Mouse (Mus musculus) left cerebral cortex, postnatal 25 days (tissue): ENCODE results near the gene Macrod2. TPM values are rescaled to one million over a fixed set of nuclear protein-coding genes. Genes with fewer than 3 reads are reported as not detected.

Experiments
- DNase-seq, 2 experiments: peaks; one replicate each; pipeline ENCODE4 v3.0.0; 2022; ENCODE audit warnings: low spot score in 2 of 2, mixed read lengths in 1 of 2
- intact Hi-C: fragments of 180-260 bp; cut with DNase I; formaldehyde crosslinking; loops from one replicate; pipeline ENCODE4 v1.15.1; 2025
- total RNA-seq, 2 experiments: library from RNA; stranded (reverse); gene quantifications; 2 replicates each; pipeline ENCODE4 v1.2.3; 2021

Macrod2 gene
- total RNA-seq, 2 experiments from 2014 or later = 50.3 to 61.6 TPM

- peak in 1 of 2 experiments; percentile 60 for DNase-seq
- intact Hi-C loops = loop anchor here (1.0 to 10.0 kb wide), 4 partner anchors 141 to 550 kb away; no protein-coding TSS in a partner anchor
Measured at GRCm38 (mm10) chr2:142264697-142265096, 1869.6 kb downstream of the Macrod2 start.

- intact Hi-C loops = loop anchor here (10.0 kb wide), 2 partner anchors 377 to 547 kb away; no protein-coding TSS in a partner anchor
- no peak for DNase-seq
Measured at GRCm38 (mm10) chr2:142267836-142268235, 1872.7 kb downstream of the Macrod2 start.

GRCm38 (mm10) chr2:142286761-142287160 lies 1891.7 kb downstream of the Macrod2 start:
- intact Hi-C loops = no loop called here

GRCm38 (mm10) chr2:142294831-142295230 lies 1899.7 kb downstream of the Macrod2 start:
- no peak for DNase-seq
- intact Hi-C loops = no loop called here

More at GRCm38 (mm10) chr2:142286761-142287160, 1891.7 kb downstream of the Macrod2 start:
- no peak for DNase-seq

GRCm38 (mm10) chr2:142303098-142303911 lies 1908.2 kb downstream of the Macrod2 start:
- intact Hi-C loops = no loop called here
- DNase-seq = no peak

- no peak for DNase-seq
- intact Hi-C loops = no loop called here
Measured at GRCm38 (mm10) chr2:142303912-142304182, 1908.7 kb downstream of the Macrod2 start.

- intact Hi-C loops = no loop called here
- no peak for DNase-seq
Measured at GRCm38 (mm10) chr2:142323158-142323557, 1928.0 kb downstream of the Macrod2 start.

- no peak for DNase-seq
- intact Hi-C loops = no loop called here
Measured at GRCm38 (mm10) chr2:142326737-142327136, 1931.6 kb downstream of the Macrod2 start.

- no peak for DNase-seq
- intact Hi-C loops = loop anchor here (5.0 kb wide), 1 partner anchor 73 kb away; no protein-coding TSS in a partner anchor
Measured at GRCm38 (mm10) chr2:142329761-142330160, 1934.7 kb downstream of the Macrod2 start.

- DNase-seq = peak in 1 of 2 experiments; percentile 81
- intact Hi-C loops = loop anchor here (5.0 kb wide), 1 partner anchor 68 kb away; no protein-coding TSS in a partner anchor
Measured at GRCm38 (mm10) chr2:142334441-142335102, 1939.5 kb downstream of the Macrod2 start.

GRCm38 (mm10) chr2:142335103-142335999 lies 1940.2 kb downstream of the Macrod2 start:
- intact Hi-C loops = no loop called here

GRCm38 (mm10) chr2:142344021-142344420 lies 1948.9 kb downstream of the Macrod2 start:
- DNase-seq = no peak
- intact Hi-C loops = no loop called here

More at GRCm38 (mm10) chr2:142335103-142335999, 1940.2 kb downstream of the Macrod2 start:
- no peak for DNase-seq

- DNase-seq = no peak
- intact Hi-C loops = no loop called here
Measured at GRCm38 (mm10) chr2:142344758-142345157, 1949.6 kb downstream of the Macrod2 start.

- DNase-seq = peak in 1 of 2 experiments; percentile 21
- intact Hi-C loops = no loop called here
Measured at GRCm38 (mm10) chr2:142349805-142350204, 1954.7 kb downstream of the Macrod2 start.

- DNase-seq = peak in 1 of 2 experiments; percentile 14
Measured at GRCm38 (mm10) chr2:142362888-142363287, 1967.8 kb downstream of the Macrod2 start.

GRCm38 (mm10) chr2:142373978-142374377 lies 1978.9 kb downstream of the Macrod2 start:
- intact Hi-C loops = no loop called here
- no peak for DNase-seq

More at GRCm38 (mm10) chr2:142362888-142363287, 1967.8 kb downstream of the Macrod2 start:
- intact Hi-C loops = no loop called here

GRCm38 (mm10) chr2:142380563-142380962 lies 1985.5 kb downstream of the Macrod2 start:
- intact Hi-C loops = no loop called here
- DNase-seq = no peak

- intact Hi-C loops = no loop called here
- no peak for DNase-seq
Measured at GRCm38 (mm10) chr2:142381081-142381579, 1986.0 kb downstream of the Macrod2 start.

GRCm38 (mm10) chr2:142393546-142393945 lies 1998.4 kb downstream of the Macrod2 start:
- DNase-seq = no peak
- intact Hi-C loops = no loop called here
